Mouse (Mus musculus) gastrocnemius, postnatal 4 days (tissue): ENCODE results near the gene Sim1. TPM values are rescaled to one million over a fixed set of nuclear protein-coding genes. Genes with fewer than 3 reads are reported as not detected.

Experiments used
- DNase-seq, 2 experiments: peaks; one replicate each; pipeline ENCODE4 v3.0.0; 2021 to 2022; ENCODE audit warnings: low spot score in 2 of 2, mixed read lengths in 2 of 2
- total RNA-seq, 2 experiments: library from RNA; stranded (reverse); gene quantifications; 2 replicates each; pipeline ENCODE4 v1.2.3; 2021

Sim1 gene
- total RNA-seq, 2 experiments from 2014 or later, result 1.2 to 1.4 TPM

DNA sequence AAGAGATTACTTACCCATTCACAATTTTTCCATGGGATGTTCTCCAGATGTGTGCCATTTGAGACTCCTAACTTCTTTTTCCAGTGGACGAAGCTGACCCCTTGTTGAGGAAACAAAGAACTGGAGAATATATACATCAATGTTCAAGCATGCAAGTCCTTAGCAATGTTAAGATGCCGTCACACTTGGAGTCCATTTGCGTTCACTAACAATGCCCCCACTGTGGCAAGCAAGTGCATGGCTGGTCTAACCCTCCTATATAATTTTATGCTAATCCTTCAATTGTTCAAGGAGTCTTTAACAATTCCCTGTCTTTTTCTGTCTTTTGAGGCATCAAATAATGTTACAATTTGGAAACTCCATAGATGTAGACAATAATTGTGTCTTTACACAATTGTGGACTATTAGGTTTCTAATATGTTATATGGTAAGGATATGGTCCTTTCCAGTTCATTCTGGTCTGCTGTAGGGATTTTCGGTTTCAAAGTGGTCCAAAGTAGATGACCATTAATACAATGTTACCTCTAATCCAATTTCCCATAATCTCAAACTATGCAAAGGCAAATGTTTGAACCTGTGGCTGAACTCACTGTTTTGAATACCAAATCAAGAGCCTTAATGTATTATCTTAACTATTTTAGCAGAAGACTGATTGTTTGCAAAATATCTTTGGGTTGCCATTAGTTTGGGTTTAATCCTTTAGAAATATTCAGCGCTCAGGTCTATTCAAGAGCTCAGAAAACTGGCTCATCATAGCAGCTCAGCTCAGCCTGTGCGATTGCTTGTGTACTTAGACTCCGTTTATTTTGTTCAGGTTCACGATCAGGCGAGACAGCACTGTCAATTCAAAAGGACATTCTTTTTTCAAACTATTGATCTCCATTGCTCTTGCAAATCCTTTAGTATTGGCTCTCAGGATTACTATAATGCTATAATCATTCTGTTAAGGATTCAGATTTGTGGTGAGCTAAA, 129.0 kb downstream of the Sim1 start:
- DNase-seq, result no peak
